Mouse (Mus musculus) kidney, postnatal 10 days (tissue): Measurements from ENCODE around the gene Osbpl2.

Experiments used
- DNase-seq: peaks from one replicate; pipeline ENCODE4 v3.0.0; 2021; ENCODE audit warnings: mixed read lengths

The Osbpl2 gene

DNA sequence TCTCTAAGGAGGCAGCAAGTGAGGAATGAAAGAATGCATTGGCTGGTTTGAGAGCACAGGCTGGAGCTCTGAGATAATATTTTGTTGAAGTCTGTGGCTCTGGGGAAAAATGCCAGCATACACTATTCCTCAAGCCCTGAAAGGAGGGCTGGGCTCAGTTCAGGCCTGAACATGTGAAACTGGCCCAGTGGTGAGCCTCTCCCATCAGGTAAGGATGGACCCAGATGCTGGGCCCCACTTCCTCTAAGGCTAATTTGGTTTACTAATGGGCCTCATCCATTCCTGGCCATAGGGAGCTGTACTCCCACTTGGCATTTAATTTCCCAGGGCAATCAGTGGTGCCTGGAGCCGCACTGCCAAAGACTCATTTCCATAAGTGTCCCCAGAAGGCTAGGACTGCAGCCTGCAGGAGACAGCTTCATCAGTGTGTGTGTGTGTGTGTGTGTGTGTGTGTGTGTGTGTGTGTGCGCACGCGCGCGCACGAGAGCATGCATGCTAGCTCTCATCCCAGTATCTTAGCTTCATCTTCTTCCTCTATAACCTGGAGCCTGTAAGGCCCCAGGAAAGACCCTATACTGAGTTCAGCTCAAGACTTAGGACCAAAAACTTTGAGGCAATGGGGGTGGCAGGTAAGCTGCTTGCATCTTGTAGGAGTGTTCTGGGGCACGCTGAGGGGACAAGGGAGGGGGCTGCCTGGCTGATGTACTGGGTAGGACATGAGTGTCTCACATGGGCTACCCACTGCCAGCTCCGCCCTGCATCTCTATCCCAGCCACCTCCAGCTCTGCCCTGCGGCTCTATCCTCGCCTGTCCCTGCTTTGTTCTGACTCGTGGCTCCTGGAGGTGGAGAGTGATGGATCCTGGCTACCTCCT is 86.2 kb downstream of the Osbpl2 start:
- no peak for DNase-seq

DNA sequence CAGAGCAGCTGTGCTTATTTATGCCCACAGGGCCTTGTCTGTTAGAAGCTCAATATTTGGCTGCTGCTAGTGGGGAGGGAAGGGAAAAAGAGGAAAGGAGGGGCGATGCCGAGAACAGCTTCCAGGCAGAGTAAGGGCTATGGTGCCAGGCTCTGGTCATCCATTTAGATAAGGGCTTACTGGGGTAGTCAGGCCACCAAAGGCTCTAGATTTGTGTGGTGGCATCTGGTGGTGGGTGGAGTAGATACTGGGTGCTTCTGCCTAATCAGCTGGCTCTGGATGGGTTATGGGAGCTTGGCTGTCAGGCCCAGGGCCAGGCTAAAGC is 86.8 kb downstream of the Osbpl2 start:
- no peak for DNase-seq

DNA sequence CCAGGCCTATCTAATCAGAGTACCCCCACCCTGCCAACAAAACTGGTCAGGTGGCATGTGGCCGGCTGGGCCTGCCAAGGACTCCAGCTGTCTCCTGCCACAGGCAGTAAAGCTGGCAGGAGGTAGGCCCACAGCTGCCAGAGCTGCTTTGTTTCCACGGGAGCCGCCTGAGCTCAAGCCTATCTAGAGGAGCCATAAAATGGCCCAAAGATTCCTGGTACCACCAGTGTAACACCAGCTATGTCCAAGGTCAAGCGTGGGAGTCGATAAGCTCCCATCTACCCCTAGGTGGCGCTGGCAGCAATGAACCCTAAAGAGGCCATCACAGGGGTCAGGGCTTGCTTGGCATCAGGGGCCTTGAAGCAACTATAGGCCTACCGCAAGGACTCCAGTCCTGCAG is 88.7 kb downstream of the Osbpl2 start:
- DNase-seq = peak; percentile 78

DNA sequence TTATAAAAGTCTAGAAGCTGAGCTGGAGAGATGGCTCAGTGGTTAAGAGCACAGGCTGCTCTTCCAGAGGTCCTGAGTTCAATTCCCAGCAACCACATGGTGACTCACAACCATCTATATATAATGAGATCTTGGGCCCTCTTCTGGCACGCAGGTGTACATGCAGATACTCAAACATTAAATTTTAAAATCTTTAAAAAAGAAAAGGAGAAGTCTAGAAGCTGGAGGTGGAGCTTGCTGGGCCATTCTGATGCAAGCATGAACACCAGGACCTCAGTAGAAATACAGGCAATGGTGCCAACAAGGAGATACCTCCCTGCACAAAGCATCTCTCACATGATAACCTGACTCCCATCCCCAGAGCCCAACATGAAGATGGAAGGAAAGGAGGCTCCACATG is 89.9 kb downstream of the Osbpl2 start:
- DNase-seq = no peak

DNA sequence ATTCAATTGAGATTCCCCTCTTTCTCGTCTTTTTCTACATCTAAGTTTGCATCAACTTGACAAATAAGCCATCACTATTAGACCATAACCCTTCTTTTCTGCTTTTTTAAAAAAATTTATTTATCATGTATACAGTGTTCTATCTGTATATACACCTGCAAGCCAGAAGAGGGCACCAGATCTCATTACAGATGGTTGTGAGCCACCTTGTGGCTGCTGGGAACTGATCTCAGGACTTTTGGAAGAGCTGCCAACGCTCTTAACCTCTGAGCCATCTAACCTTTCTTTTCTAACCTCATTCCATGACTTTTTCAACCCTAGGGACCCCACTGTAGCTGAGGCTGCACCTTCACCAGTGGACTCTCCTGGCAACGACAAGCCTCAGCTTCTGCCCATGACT is 93.1 kb downstream of the Osbpl2 start:
- no peak for DNase-seq
